Mouse (Mus musculus): ENCODE data around the gene Fbxo46. TPM values are rescaled to one million over a fixed set of nuclear protein-coding genes. Genes with fewer than 3 reads are reported as not detected.
A peak's percentile ranks its signal among the peaks of the same experiment; 100 is the strongest.

Fbxo46 gene
- polyA plus RNA-seq, 1 experiment: 8.6 TPM

DNA sequence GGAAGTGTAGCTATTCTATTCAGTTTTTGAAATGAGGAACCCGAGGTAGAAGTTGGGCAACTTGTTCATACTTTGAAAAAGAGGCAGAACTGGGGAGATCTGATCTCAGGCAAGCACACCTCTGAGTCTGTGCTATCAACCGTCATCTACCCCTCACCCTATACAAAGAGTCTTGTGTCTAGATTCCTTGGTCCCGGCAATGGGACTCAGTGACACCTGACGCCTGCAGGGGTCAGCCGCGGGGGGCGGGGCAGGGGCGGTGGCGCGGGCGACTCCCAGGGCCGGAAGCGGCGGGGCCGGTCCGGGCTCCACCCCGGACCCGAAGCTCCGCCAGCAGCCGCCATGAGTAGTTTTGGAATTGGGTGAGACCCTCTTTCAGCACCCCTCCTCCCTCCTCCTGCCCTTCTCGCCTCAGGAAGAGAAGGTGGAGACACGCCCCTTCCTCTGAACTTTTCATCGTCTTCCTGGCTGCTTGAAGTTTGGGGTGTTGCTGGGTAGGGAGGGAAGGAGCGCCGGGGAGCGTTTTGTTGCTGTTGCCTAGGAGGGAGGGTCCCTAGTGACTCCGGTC, 61.3 kb downstream of the Fbxo46 start:
- no peak for TF ChIP-seq POLR2A (IDR thresholded peaks at IDR 0.05; ENCODE audit: extremely low read depth, insufficient read depth, low read length)
- TF ChIP-seq CTCF (IDR thresholded peaks at IDR 0.05; ENCODE audit: extremely low read depth, insufficient read depth, low read length): no peak
- Histone ChIP-seq H3K4me1 (ENCODE audit: control insufficient read depth, insufficient read depth, low read length) (peaks cover 3% of the 10 kb centered on the region; the same call in 1 of the 2 replicates), H3K27ac (ENCODE audit: insufficient read depth, low read length) (0 out of 2 replicates have a peak overlapping the region, but pooled peaks have one; percentile 32), H3K4me3 (ENCODE audit: insufficient read depth, low read length) (peak overlapping the region; percentile 26)

DNA sequence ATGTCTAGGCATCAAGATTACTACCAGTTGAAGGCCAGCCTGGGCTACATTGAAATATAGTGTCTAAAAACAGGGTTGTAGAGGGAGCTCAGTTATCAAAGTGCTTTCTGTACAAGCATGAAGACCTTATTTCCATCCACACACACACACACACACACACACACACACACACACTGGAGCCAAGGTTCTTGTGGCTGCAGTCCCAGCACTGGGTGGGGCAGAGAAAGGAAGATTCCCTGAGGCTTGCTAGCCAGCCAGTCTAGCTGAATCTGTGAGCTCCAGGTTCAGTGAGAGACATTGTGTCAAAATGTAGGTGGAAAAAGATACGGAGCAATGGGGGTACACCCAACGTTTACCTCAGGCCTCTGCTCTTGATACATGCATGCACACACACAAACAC, 64.6 kb downstream of the Fbxo46 start:
- TF ChIP-seq POLR2A (IDR thresholded peaks at IDR 0.05; ENCODE audit: extremely low read depth, insufficient read depth, low read length) (no peak), CTCF (IDR thresholded peaks at IDR 0.05; ENCODE audit: extremely low read depth, insufficient read depth, low read length) (no peak)
- Histone ChIP-seq H3K4me3 (ENCODE audit: insufficient read depth, low read length) (no peak overlapping the region), H3K4me1 (ENCODE audit: control insufficient read depth, insufficient read depth, low read length) (peaks cover 3% of the 10 kb centered on the region; the same call in 1 of the 2 replicates), H3K27ac (ENCODE audit: insufficient read depth, low read length) (peak overlapping the region; percentile 76)

DNA sequence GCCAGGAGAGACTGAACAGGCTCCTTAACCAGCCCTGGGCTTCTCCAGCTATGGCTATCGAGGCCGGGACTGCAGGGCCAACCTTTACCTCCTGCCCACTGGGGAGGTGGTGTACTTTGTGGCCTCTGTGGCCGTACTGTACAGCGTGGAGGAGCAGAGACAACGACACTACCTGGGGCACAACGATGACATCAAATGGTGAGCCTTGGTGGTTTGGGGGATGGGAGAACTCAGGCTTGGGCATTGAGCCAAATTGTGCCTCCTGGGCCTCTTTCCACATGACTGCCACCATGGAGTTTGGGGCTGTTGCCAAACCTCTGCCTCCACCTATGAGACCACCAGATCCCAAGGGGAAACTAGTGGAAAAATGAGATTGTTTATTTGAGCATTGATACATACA, 65.1 kb downstream of the Fbxo46 start:
- peaks cover 3% of the 10 kb centered on the region; the same call in 1 of the 2 replicates for H3K4me1 ChIP-seq (ENCODE audit: control insufficient read depth, insufficient read depth, low read length)
- TF ChIP-seq CTCF (IDR thresholded peaks at IDR 0.05; ENCODE audit: extremely low read depth, insufficient read depth, low read length): no peak
- TF ChIP-seq POLR2A (IDR thresholded peaks at IDR 0.05; ENCODE audit: extremely low read depth, insufficient read depth, low read length): 0 out of 2 replicates have a peak, but pooled peaks have one; percentile 30
- no peak overlapping the region for H3K4me3 ChIP-seq (ENCODE audit: insufficient read depth, low read length)
- peak overlapping the region; percentile 76 for H3K27ac ChIP-seq (ENCODE audit: insufficient read depth, low read length)

Other genes with a start within 250 kb of the Fbxo46 start
- gene Pglyrp1, start 248.5 kb upstream of the Fbxo46 start, polyA plus RNA-seq (2012; rRNA removed): 15.7 and 16.0 TPM in 2 replicates
- 14.7 and 15.8 TPM in 2 replicates for gene Ccdc61, start 209.4 kb upstream of the Fbxo46 start, polyA plus RNA-seq (2012; rRNA removed)
- 22.3 and 23.3 TPM in 2 replicates for gene Nova2, start 194.0 kb upstream of the Fbxo46 start, polyA plus RNA-seq (2012; rRNA removed)
- gene Nanos2, start 132.5 kb upstream of the Fbxo46 start, polyA plus RNA-seq (2012; rRNA removed): 2.8 and 3.3 TPM in 2 replicates
- gene Mypop, start 128.6 kb upstream of the Fbxo46 start, polyA plus RNA-seq (2012; rRNA removed): 49.7 and 50.8 TPM in 2 replicates
- gene Irf2bp1, start 115.8 kb upstream of the Fbxo46 start, polyA plus RNA-seq (2012; rRNA removed): 27.2 and 28.5 TPM in 2 replicates
- gene Foxa3, start 96.3 kb upstream of the Fbxo46 start, polyA plus RNA-seq (2012; rRNA removed): not detected in 2 replicates
- 113 and 118 TPM in 2 replicates for gene Sympk, start 95.5 kb upstream of the Fbxo46 start, polyA plus RNA-seq (2012; rRNA removed)
- 0.10 and 0.17 TPM in 2 replicates for gene Rsph6a, start 65.2 kb upstream of the Fbxo46 start, polyA plus RNA-seq (2012; rRNA removed)
- gene Dmwd, start 43.6 kb upstream of the Fbxo46 start, polyA plus RNA-seq (2012; rRNA removed): 171 and 178 TPM in 2 replicates
- 40.9 and 47.6 TPM in 2 replicates for gene Dmpk, start 36.0 kb upstream of the Fbxo46 start, polyA plus RNA-seq (2012; rRNA removed)
- gene Six5, start 25.3 kb upstream of the Fbxo46 start, polyA plus RNA-seq (2012; rRNA removed): 4.7 and 5.0 TPM in 2 replicates
- gene Gm4969, start 1.5 kb upstream of the Fbxo46 start, polyA plus RNA-seq (2012; rRNA removed): 0.70 and 1.1 TPM in 2 replicates
- 16.2 and 17.4 TPM in 2 replicates for gene Qpctl, start 29.4 kb downstream of the Fbxo46 start, polyA plus RNA-seq (2012; rRNA removed)
- 88.2 and 92.1 TPM in 2 replicates for gene Snrpd2, start 29.9 kb downstream of the Fbxo46 start, polyA plus RNA-seq (2012; rRNA removed)
- gene Gipr, start 46.3 kb downstream of the Fbxo46 start, polyA plus RNA-seq (2012; rRNA removed): 3.3 and 3.9 TPM in 2 replicates
- 156 and 157 TPM in 2 replicates for gene Eml2, start 56.6 kb downstream of the Fbxo46 start, polyA plus RNA-seq (2012; rRNA removed)
- gene Gpr4, start 92.7 kb downstream of the Fbxo46 start, polyA plus RNA-seq (2012; rRNA removed): 6.1 and 6.5 TPM in 2 replicates
- 41.0 and 41.5 TPM in 2 replicates for gene Opa3, start 108.5 kb downstream of the Fbxo46 start, polyA plus RNA-seq (2012; rRNA removed)
- gene Vasp, start 152.0 kb downstream of the Fbxo46 start, polyA plus RNA-seq (2012; rRNA removed): 15.3 and 16.5 TPM in 2 replicates
- gene Ppm1n, start 160.2 kb downstream of the Fbxo46 start, polyA plus RNA-seq (2012; rRNA removed): 0.21 and 0.23 TPM in 2 replicates
- 140 TPM in 2 replicates for gene Rtn2, start 162.8 kb downstream of the Fbxo46 start, polyA plus RNA-seq (2012; rRNA removed)
- gene Fosb, start 190.2 kb downstream of the Fbxo46 start, polyA plus RNA-seq (2012; rRNA removed): 5.1 and 7.1 TPM in 2 replicates
- 53.8 and 59.1 TPM in 2 replicates for gene Ercc1, start 224.9 kb downstream of the Fbxo46 start, polyA plus RNA-seq (2012; rRNA removed)
- gene Cd3eap, start 239.6 kb downstream of the Fbxo46 start, polyA plus RNA-seq (2012; rRNA removed): 14.4 and 14.6 TPM in 2 replicates
- gene Ppp1r13l, start 239.9 kb downstream of the Fbxo46 start, polyA plus RNA-seq (2012; rRNA removed): 5.0 and 5.4 TPM in 2 replicates

Measured in cortical plate, adult 2 months (tissue).